Mouse (Mus musculus) embryo, embryonic 11.5 days (tissue): ENCODE measurements around the gene Rhebl1.
"Not testable (repeated sequence)": the region's sequence is repeated elsewhere in the genome, so short reads cannot be mapped to it uniquely, and the experiment has no call there.

Experiments used
- DNase-seq: peaks from one replicate; pipeline ENCODE4 v3.0.0-alpha.2; 2012; ENCODE audit warnings: low read depth, low spot score

Rhebl1 gene

GRCm38 (mm10) chr15:98893940-98894745 lies at the start of gene Rhebl1:
Rhebl1 (minus strand) TSS chr15:98894540.
- DNase-seq, result no peak

DNA sequence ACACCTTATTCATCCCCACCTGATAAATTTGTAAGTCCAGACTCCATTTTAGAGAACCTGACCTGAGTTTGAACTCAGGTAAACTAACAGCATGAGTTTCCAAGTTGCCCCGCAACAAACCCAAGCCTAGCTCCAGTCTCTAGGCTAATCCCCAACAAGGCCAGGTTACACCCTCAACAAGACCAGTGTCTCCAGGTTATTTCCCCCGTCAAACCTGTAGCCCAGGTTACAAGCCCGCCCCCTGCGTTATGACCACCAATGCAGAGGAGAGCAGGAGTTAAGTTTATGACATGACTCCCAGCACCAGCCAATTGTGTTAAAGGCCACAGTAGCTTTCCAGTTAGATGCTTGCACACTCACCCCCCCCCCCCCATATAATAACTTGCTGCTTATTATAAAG lies 48.8 kb upstream of the Rhebl1 start:
- no peak for DNase-seq

GRCm38 (mm10) chr15:98942081-98942480 lies 47.7 kb upstream of the Rhebl1 start:
- DNase-seq, result no peak

DNA sequence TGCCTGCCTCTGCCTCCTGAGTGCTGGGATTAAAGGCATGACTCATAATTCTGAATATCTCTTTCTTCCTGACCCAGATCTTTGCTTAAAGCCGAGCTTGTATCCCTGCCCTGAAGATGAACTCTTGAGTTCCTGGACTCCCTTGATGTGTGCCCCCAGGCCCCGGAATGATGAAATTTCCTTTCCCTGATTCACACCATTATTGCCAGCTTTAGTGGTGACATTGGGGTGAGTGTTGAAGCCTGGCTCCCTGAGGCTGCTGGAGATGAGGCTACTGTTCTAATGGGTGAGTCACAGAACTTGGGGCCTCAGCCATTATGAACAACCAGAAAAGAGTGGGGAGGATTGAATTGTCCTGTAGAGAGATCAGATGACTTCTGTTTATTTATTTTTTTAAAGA lies 47.2 kb upstream of the Rhebl1 start:
- DNase-seq, result no peak

- DNase-seq, result no peak
These were observed 46.5 kb upstream of the Rhebl1 start for GRCm38 (mm10) chr15:98940816-98941215.

DNA sequence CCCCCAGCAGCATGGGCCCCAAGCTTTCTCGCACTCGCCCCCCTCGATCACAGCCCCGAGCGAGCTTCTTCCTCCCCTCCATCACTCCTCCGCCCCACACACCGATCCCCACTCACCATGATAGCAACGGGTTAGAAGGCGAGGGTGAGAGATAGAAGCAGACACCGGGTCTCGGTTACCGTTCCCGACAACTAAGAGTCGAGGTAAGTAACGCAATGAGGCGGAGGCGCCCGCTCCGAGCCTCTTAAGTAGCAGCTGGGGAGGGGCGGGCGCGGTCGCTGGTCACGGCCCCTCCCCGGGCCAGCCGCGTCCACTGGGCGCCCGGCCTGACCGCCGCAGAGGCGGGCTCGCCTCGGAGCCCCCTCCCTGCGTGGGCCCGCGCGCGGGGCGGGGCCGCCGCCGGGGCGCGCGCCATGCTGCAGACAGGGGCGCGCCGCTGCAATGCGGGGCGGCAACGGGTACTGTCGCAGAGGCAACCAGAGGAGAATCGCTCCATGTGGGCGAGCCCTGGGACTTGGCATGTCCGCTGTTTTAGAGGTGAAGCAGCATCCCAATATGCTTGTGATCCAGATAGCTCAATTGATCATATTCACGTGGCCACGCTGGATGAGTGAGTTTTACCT lies 40.0 kb upstream of the Rhebl1 start, which contains the start of gene Tuba1b:
Gene Tuba1b, minus strand, starts transcription at position 349 of the 623 bp plus-strand sequence.
- DNase-seq, result peak; percentile 85

GRCm38 (mm10) chr15:98933833-98934216 lies 39.5 kb upstream of the Rhebl1 start:
- peak; percentile 98 for DNase-seq

DNA sequence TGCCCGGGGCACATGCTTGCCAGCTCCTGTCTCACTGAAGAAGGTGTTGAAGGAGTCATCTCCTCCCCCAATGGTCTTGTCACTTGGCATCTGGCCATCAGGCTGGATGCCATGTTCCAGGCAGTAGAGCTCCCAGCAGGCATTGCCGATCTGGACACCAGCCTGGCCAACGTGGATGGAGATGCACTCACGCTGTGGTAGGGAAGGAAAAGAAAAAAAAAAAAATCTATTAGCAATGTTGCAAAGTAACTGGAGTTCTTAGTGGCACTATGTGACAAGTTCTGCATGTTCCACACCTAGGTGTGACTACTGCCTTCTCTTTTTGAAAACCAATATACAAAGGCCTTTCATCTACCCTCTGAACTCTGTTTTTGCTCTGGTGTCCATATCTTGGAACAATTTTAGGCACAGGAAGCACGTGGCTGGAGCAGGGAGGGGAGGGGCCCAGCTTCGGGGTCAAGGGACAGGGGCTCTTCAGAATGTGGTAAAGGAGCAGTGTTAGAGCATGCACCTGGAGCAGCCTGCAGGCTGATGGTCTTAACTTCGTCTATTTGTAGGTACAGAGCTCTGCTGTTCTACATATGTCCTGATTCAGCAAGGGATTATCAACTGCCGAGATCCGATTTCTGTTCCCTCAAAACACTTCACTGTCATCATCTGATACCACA lies 38.8 kb upstream of the Rhebl1 start:
- not testable (repeated sequence) for DNase-seq

GRCm38 (mm10) chr15:98930998-98931397 lies 36.7 kb upstream of the Rhebl1 start:
- DNase-seq, result no peak

- no peak for DNase-seq
These were observed 35.8 kb upstream of the Rhebl1 start for GRCm38 (mm10) chr15:98930017-98930734.

GRCm38 (mm10) chr15:98928598-98929240 lies 34.4 kb upstream of the Rhebl1 start:
- peak; percentile 64 for DNase-seq

GRCm38 (mm10) chr15:98927566-98927965 lies 33.2 kb upstream of the Rhebl1 start:
- DNase-seq, result no peak

DNA sequence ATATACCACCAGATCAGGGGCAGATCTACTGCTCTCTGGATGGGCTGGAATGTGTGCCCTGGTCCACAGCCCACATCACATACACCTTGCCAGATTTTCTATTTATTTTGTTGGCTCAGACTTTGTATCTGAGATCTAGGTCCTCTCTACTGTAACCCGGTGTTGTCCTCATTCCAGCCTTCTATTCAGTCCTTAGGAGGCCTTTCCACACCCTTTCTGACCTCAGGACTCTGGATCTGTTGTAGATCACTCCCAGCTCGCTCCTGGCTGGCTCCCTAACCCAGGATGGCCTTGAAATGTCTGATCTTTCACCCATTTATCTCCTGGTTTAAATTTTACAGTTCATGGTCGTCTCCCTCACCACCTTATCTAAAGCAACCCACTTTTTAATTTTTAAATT lies 30.3 kb upstream of the Rhebl1 start:
- no peak for DNase-seq

GRCm38 (mm10) chr15:98923031-98923537 lies 28.7 kb upstream of the Rhebl1 start:
- DNase-seq, result no peak

DNA sequence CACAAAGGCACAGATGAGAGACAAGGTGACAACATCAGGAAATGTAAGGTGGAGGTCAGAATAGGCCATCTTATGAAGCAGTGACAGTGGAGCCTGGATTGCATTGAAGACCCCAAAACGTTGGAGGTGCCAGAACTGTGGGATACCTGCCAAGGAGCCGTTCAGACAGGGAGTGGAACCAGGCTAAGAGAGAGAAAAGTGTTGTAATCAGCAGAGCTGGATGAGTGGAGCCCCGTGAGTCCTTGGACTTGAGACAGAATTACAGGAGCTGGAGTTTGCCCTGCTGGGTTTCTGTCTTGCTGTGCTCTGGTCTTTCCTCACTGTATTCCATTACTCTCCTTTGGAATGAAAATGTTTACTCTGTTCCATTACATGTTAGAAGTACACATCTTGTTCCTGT lies 28.2 kb upstream of the Rhebl1 start:
- DNase-seq, result no peak

DNA sequence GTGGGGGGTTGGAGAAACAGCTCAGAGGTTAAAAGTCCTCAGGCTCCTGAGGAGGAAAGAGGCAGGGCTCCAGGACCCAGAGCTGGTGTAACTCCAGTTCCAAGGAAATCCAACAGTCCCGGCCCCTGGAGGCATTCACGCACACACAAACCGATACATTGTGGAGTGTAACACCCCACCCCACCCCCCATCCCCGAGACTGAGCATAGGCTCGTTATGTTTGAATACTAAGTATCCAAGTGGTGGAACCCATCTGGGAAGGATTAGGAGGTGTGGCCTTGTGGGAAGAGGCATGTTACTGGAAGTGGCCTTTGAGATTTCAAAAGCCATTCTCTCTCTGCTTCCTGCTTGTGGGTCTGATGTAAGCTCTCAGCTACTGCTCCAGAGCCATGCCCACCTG lies 27.2 kb upstream of the Rhebl1 start:
- DNase-seq, result no peak

GRCm38 (mm10) chr15:98918499-98918895 lies 24.2 kb upstream of the Rhebl1 start:
- not testable (repeated sequence) for DNase-seq

DNA sequence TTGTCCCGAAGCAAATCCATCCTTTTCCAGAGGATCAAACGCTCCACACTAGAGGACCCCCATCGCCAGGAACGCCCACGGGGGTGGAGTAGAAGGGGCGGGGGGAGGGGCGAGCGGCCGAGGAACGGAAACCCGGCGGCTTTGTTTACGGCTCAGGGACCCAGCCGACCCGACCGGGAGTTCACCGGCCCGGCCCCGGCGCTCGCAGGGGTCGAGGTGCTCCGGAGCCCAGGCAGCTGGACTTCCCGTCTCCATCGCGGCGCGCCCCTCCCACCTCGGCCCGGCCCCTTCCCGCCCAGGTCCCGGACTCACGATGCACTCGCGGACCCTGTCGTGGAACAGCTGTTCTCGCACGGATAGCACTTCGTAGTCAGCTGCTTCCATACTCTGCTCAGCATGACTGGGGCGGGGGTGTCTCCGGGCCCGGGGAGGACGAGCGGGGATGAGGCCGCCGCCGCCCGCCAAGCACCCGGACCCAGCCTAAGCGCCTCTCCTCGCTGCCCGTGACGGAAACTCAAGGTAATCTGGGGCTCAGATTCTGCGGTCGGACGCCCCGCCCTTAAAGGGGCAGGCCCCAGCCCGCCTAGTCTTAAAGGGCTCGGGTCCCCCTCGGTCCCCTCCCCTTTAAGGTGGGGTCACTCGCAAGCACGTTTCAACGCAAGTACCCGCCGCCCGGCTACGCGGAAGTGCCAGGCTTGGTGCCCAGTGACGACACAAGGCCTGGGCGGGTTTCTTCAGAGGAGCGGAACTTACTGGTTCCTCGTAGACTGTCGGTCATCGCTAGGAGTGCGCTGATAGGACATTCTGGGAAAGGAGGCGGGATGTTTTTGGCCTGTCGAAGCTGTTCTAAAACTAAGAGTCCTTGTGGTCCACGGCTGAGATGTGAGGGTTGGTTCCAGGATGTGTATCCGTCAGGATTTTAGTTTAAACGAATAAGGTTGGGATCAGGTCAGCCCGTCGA lies 23.5 kb upstream of the Rhebl1 start, which contains the start of gene Lmbr1l:
Gene Lmbr1l, minus strand, starts transcription at position 694 of the 961 bp plus-strand sequence.
- peak; percentile 98 for DNase-seq

DNA sequence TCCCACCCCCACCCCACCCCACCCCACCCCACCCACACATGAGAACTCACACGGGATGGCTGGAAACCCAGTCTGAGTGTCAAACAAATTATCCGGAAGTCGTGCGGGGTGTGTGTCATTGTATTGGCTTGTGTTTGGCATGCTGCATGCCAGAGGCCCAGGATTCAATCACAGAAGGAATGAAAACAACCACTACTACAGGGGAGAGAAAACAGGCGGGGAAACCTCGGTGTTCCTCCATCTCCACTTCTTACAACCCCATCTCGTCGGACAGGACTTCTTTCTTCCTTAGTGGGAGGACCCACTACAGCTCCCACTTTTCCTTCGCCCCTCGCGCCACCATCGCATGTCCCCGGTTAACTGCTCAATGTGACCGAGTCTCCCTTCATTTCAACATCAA lies 22.8 kb upstream of the Rhebl1 start:
- DNase-seq, result no peak

DNA sequence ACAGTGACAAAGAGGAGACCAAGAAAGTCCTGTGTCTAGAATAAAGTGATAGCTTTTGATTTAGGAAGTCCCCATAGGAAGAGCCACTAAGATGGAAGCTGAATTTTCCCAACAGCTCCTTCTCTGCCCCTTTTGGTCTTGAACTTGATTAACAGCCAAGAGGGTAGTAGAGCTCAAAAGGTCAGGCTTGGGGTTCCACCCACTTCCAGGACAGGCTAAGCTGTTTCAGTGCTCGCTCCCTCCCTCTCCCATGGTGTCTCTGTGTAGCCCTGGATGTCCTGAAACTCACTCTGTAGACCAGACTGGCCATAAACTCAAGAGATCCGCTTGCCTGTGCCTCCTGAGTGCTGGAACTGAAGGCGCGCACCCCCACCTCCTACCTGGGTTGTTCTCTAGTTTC lies 21.7 kb upstream of the Rhebl1 start:
- DNase-seq, result no peak
